Mouse (Mus musculus) CH12.LX (cell line): ENCODE measurements around the gene Actr3. TPM values are rescaled to one million over a fixed set of nuclear protein-coding genes. Genes with fewer than 3 reads are reported as not detected.

Source experiments
- DNase-seq: peaks from one replicate; pipeline ENCODE4 v3.0.0-alpha.2; 2013; ENCODE audit errors: extremely low read depth
- H3K27ac ChIP-seq: 2 replicates; pipeline ENCODE4 v1.5.1; 2012; ENCODE audit warnings: low read depth, mild to moderate bottlenecking, control low read depth, moderate library complexity; ENCODE audit not compliant: insufficient read depth
- H3K27me3 ChIP-seq: replicated peaks from 2 replicates; pipeline ENCODE3; 2012; ENCODE audit warnings: inconsistent platforms
- H3K36me3 ChIP-seq, 2 experiments: replicated peaks in 1 of 2; 2 replicates each; pipeline versions ENCODE3 to v1.6.1; 2012; ENCODE audit warnings: inconsistent platforms in 1 of 2, low read length in 1 of 2, mild to moderate bottlenecking in 1 of 2, mixed read lengths in 1 of 2, moderate library complexity in 1 of 2; ENCODE audit not compliant: control insufficient read depth in 1 of 2, insufficient read depth in 1 of 2
- H3K4me1 ChIP-seq, 2 experiments: 2 replicates each; pipeline ENCODE4 v1.6.1; 2012; ENCODE audit warnings: inconsistent platforms in 1 of 2, moderate library complexity in 1 of 2; ENCODE audit not compliant: insufficient read depth in 2 of 2, control insufficient read depth in 1 of 2
- H3K4me2 ChIP-seq: 2 replicates; pipeline ENCODE4 v1.6.1; 2012; ENCODE audit warnings: low read depth, mild to moderate bottlenecking, control low read depth; ENCODE audit not compliant: poor library complexity, insufficient read depth, severe bottlenecking
- H3K4me3 ChIP-seq, 3 experiments: fragments of 150-350 bp in 1 of 3; sonication (generic) in 1 of 3; replicated peaks in 1 of 3; 2 replicates each; pipeline versions ENCODE3 to v1.5.1; 2011 to 2012; ENCODE audit warnings: low read depth in 2 of 3, low read length in 2 of 3, mild to moderate bottlenecking in 2 of 3, moderate library complexity in 2 of 3, control low read depth in 1 of 3, improper control_type of control experiment in 1 of 3, inconsistent platforms in 1 of 3, mixed read lengths in 1 of 3; ENCODE audit not compliant: poor library complexity in 1 of 3
- H3K79me2 ChIP-seq: replicated peaks from 2 replicates; pipeline ENCODE4 v1.6.1; 2012; ENCODE audit warnings: mild to moderate bottlenecking, moderate library complexity; ENCODE audit not compliant: control insufficient read depth, poor library complexity, insufficient read depth, severe bottlenecking; ENCODE audit errors: extremely low read depth
- H3K9ac ChIP-seq: 2 replicates; pipeline ENCODE4 v1.6.1; 2012; ENCODE audit warnings: low read depth, mild to moderate bottlenecking, control low read depth, moderate library complexity; ENCODE audit not compliant: insufficient read depth
- H3K9me3 ChIP-seq: replicated peaks from 2 replicates; pipeline ENCODE3; 2012; ENCODE audit warnings: low read length, inconsistent platforms, mixed read lengths
- BHLHE40 ChIP-seq: IDR thresholded peaks from 2 replicates; pipeline ENCODE4 v1.6.1; 2011; ENCODE audit warnings: mild to moderate bottlenecking, low read depth, low read length, improper control_type of control experiment
- CHD2 ChIP-seq: IDR thresholded peaks from 2 replicates; pipeline ENCODE4 v1.6.1; 2011; ENCODE audit warnings: low read length, improper control_type of control experiment
- CTCF ChIP-seq, 2 experiments: IDR thresholded peaks in 1 of 2; conservative IDR thresholded peaks in 1 of 2; 2 replicates each; pipeline ENCODE4 v1.5.1; 2011 to 2012; ENCODE audit warnings: low read depth in 2 of 2, low read length in 2 of 2, improper control_type of control experiment in 1 of 2, inconsistent platforms in 1 of 2, mild to moderate bottlenecking in 1 of 2, moderate library complexity in 1 of 2
- E2F4 ChIP-seq: IDR thresholded peaks from 2 replicates; pipeline ENCODE4 v1.6.1; 2011; ENCODE audit warnings: low read depth, low read length, improper control_type of control experiment; ENCODE audit not compliant: insufficient replicate concordance
- ELF1 ChIP-seq: IDR thresholded peaks from 2 replicates; pipeline ENCODE4 v1.6.1; 2014; ENCODE audit warnings: low read depth, mild to moderate bottlenecking, inconsistent platforms, low read length, improper control_type of control experiment
- ETS1 ChIP-seq: conservative IDR thresholded peaks from 2 replicates; pipeline ENCODE4 v1.6.1; 2012; ENCODE audit warnings: low read depth, mild to moderate bottlenecking, inconsistent platforms, low read length, improper control_type of control experiment, moderate library complexity
- GABPA ChIP-seq: IDR thresholded peaks from 2 replicates; pipeline ENCODE4 v1.6.1; 2012; ENCODE audit warnings: low read depth, low read length, improper control_type of control experiment, inconsistent platforms; ENCODE audit not compliant: insufficient replicate concordance
- HCFC1 ChIP-seq: IDR thresholded peaks from 2 replicates; pipeline ENCODE4 v1.6.1; 2012; ENCODE audit warnings: low read depth, mild to moderate bottlenecking, inconsistent platforms, low read length, improper control_type of control experiment
- IRF4 ChIP-seq: IDR thresholded peaks from 2 replicates; pipeline ENCODE4 v1.6.1; 2014; ENCODE audit warnings: low read depth, mild to moderate bottlenecking, inconsistent platforms, low read length, improper control_type of control experiment
- JUN ChIP-seq: IDR thresholded peaks from 2 replicates; pipeline ENCODE4 v1.6.1; 2011; ENCODE audit warnings: low read depth, mild to moderate bottlenecking, low read length, improper control_type of control experiment, moderate library complexity; ENCODE audit not compliant: insufficient read depth
- KAT2A ChIP-seq: IDR thresholded peaks from 2 replicates; pipeline ENCODE4 v1.6.1; 2012; ENCODE audit warnings: low read length, improper control_type of control experiment, inconsistent platforms; ENCODE audit not compliant: insufficient replicate concordance
- MAX ChIP-seq: IDR thresholded peaks from 2 replicates; pipeline ENCODE4 v1.6.1; 2011; ENCODE audit warnings: low read length, improper control_type of control experiment
- MAZ ChIP-seq: IDR thresholded peaks from 2 replicates; pipeline ENCODE4 v1.6.1; 2012; ENCODE audit warnings: low read depth, mild to moderate bottlenecking, inconsistent platforms, low read length, improper control_type of control experiment, moderate library complexity
- MEF2A ChIP-seq: IDR thresholded peaks from 2 replicates; pipeline ENCODE4 v1.6.1; 2014; ENCODE audit warnings: low read depth, mild to moderate bottlenecking, inconsistent platforms, low read length, improper control_type of control experiment, borderline replicate concordance
- MYC ChIP-seq: IDR thresholded peaks from 2 replicates; pipeline ENCODE4 v1.6.1; 2011; ENCODE audit warnings: low read depth, mild to moderate bottlenecking, improper control_type of control experiment, low read length
- NELFE ChIP-seq: IDR thresholded peaks from 2 replicates; pipeline ENCODE4 v1.6.1; 2011; ENCODE audit warnings: low read depth, low read length, improper control_type of control experiment
- NRF1 ChIP-seq: IDR thresholded peaks from 2 replicates; pipeline ENCODE4 v1.6.1; 2014; ENCODE audit warnings: low read depth, mild to moderate bottlenecking, inconsistent platforms, low read length, improper control_type of control experiment, moderate library complexity
- POLR2A ChIP-seq: IDR thresholded peaks from 2 replicates; pipeline ENCODE4 v1.6.1; 2011; ENCODE audit warnings: low read depth, mild to moderate bottlenecking, improper control_type of control experiment, low read length
- POLR2AphosphoS2 ChIP-seq: IDR thresholded peaks from 2 replicates; pipeline ENCODE4 v1.6.1; 2011; ENCODE audit warnings: low read depth, low read length, improper control_type of control experiment
- RCOR1 ChIP-seq: conservative IDR thresholded peaks from 2 replicates; pipeline ENCODE4 v1.6.1; 2012; ENCODE audit warnings: low read depth, mild to moderate bottlenecking, inconsistent platforms, low read length, improper control_type of control experiment
- SIN3A ChIP-seq: IDR thresholded peaks from 2 replicates; pipeline ENCODE4 v1.6.1; 2012; ENCODE audit warnings: low read length, improper control_type of control experiment, inconsistent platforms
- SMC3 ChIP-seq: IDR thresholded peaks from 2 replicates; pipeline ENCODE4 v1.6.1; 2011; ENCODE audit warnings: low read depth, low read length, improper control_type of control experiment
- TBP ChIP-seq: conservative IDR thresholded peaks from 2 replicates; pipeline ENCODE4 v1.6.1; 2011; ENCODE audit warnings: low read depth, low read length, improper control_type of control experiment
- TCF12 ChIP-seq: IDR thresholded peaks from 2 replicates; pipeline ENCODE4 v1.6.1; 2014; ENCODE audit warnings: low read depth, mild to moderate bottlenecking, inconsistent platforms, low read length, improper control_type of control experiment
- UBTF ChIP-seq: IDR thresholded peaks from 2 replicates; pipeline ENCODE4 v1.6.1; 2012; ENCODE audit warnings: low read depth, mild to moderate bottlenecking, inconsistent platforms, low read length, improper control_type of control experiment, moderate library complexity
- ZC3H11A ChIP-seq: IDR thresholded peaks from 2 replicates; pipeline ENCODE4 v1.6.1; 2012; ENCODE audit warnings: low read depth, mild to moderate bottlenecking, inconsistent platforms, low read length, improper control_type of control experiment
- ZKSCAN1 ChIP-seq: IDR thresholded peaks from 2 replicates; pipeline ENCODE4 v1.6.1; 2012; ENCODE audit warnings: low read depth, inconsistent platforms, low read length, improper control_type of control experiment, borderline replicate concordance
- ZMIZ1 ChIP-seq: IDR thresholded peaks from 2 replicates; pipeline ENCODE4 v1.6.1; 2012; ENCODE audit warnings: low read depth, mild to moderate bottlenecking, inconsistent platforms, low read length, improper control_type of control experiment
- ZNF384 ChIP-seq: IDR thresholded peaks from 2 replicates; pipeline ENCODE4 v1.6.1; 2012; ENCODE audit warnings: low read depth, low read length, improper control_type of control experiment, inconsistent platforms
- dilution Hi-C: fragments of 300-500 bp; cut with MboI; formaldehyde crosslinking; loops from 2 replicates; pipeline ENCODE4 v1.14.3; 2020; ENCODE audit warnings: low sequenced_read_pairs; ENCODE audit not compliant: extremely low pct_unique_long_range_greater_than_20kb, extremely low pct_ligation_motif_present
- in situ Hi-C: fragments of 300-500 bp; cut with MboI; formaldehyde crosslinking; loops from 3 replicates; pipeline ENCODE4 v1.14.3; 2019; ENCODE audit warnings: low sequenced_read_pairs, low pct_ligation_motif_present, low pct_unique_long_range_greater_than_20kb, mixed read lengths
- polyA plus RNA-seq: library from polyadenylated mRNA; unstranded; fragments of >175 nt; gene quantifications from 2 replicates; pipeline ENCODE4 v1.2.1, GENCODE M21; 2012; ENCODE audit warnings: low read depth; ENCODE audit not compliant: insufficient read length
- total RNA-seq, 2 experiments: library from RNA; depleted of rRNA; stranded (reverse); fragments of 300-350 nt in 1 of 2; fragments of >200 nt in 1 of 2; gene quantifications; 2 replicates each; pipeline ENCODE4 v1.2.3; 2012 to 2014

Gene Actr3
- total RNA-seq (2012; rRNA removed) (176 and 184 TPM in 2 replicates), total RNA-seq (2014; rRNA removed) (513 and 576 TPM in 2 replicates), polyA plus RNA-seq (374 and 427 TPM in 2 replicates)

GRCm38 (mm10) chr1:125435369-125436135 lies at the start of gene Actr3:
TSS of gene Actr3 (minus strand) at chr1:125435727.
- dilution Hi-C loops (no loop called here), in situ Hi-C loops (loop anchor here (5.0 to 10.0 kb wide), 2 partner anchors 37 to 129 kb away; partner anchors contain the start of gene Slc35f5)
- peaks cover 15 to 46% of the 10 kb centered on the region in 2 experiments for H3K4me1 ChIP-seq

GRCm38 (mm10) chr1:125482459-125483287 lies 47.1 kb upstream of the Actr3 start:
- Histone ChIP-seq H3K4me3 (no peak overlapping the region), H3K27me3 (no peaks in the 10 kb centered on the region), H3K27ac (no peak overlapping the region), H3K4me2 (no peak overlapping the region), H3K9me3 (no peaks in the 10 kb centered on the region), H3K9ac (no peak overlapping the region), H3K4me1 (peaks cover 0 to 3% of the 10 kb centered on the region in 2 experiments; a peak in 1 of 4 replicates), H3K36me3 (no peaks in the 10 kb centered on the region), H3K79me2 (no peaks in the 10 kb centered on the region)
- dilution Hi-C loops (no loop called here), in situ Hi-C loops (no loop called here)
- TF ChIP-seq CTCF (conservative IDR thresholded peaks at IDR 0.05 in 1 of 2, IDR thresholded peaks at IDR 0.05 in 1 of 2; ENCODE audit: low read depth in 2 of 2, low read length in 2 of 2) (no peak), MAZ (no peak), ZMIZ1 (no peak), ETS1 (no peak), GABPA (no peak), POLR2AphosphoS2 (no peak)
- no peak for DNase-seq

More at GRCm38 (mm10) chr1:125435369-125436135, at the start of gene Actr3:
- peak within 1 kb of the TSS; percentile 100 for H3K4me2 ChIP-seq
- H3K79me2 ChIP-seq = peaks cover 42% of the 10 kb centered on the region
- no peaks in the 10 kb centered on the region for H3K36me3 ChIP-seq
- H3K9ac ChIP-seq = peak within 1 kb of the TSS; percentile 97
- H3K9me3 ChIP-seq = no peaks in the 10 kb centered on the region
- peak; percentile 61 for TF ChIP-seq ETS1
- no peak; the same call in 1 of the 2 replicates for TF ChIP-seq GABPA
- peak; percentile 95 for TF ChIP-seq NELFE
- peak; percentile 6; the same call in 1 of the 2 replicates for TF ChIP-seq SMC3
- peak; percentile 81; the same call in 1 of the 2 replicates for TF ChIP-seq RCOR1
- peak; percentile 94 for TF ChIP-seq TBP
- peak; percentile 94 for TF ChIP-seq POLR2AphosphoS2
- TF ChIP-seq E2F4 = no peak
- TF ChIP-seq MAX = peak; percentile 77; the same call in 1 of the 2 replicates
- no peak for TF ChIP-seq ZNF384
- TF ChIP-seq ZC3H11A = no peak
- TF ChIP-seq HCFC1 = peak; percentile 87
- peak; percentile 97 for TF ChIP-seq NRF1
- peak; percentile 67; the same call in 1 of the 2 replicates for TF ChIP-seq KAT2A
- peak; percentile 62; the same call in 1 of the 2 replicates for TF ChIP-seq ZMIZ1
- peak; percentile 90 for TF ChIP-seq SIN3A
- peak; percentile 84 for TF ChIP-seq BHLHE40
- TF ChIP-seq CHD2 = peak; percentile 30; the same call in 1 of the 2 replicates
- TF ChIP-seq JUN = no peak
- TF ChIP-seq UBTF = peak; percentile 66; the same call in 1 of the 2 replicates
- TF ChIP-seq ELF1 = peak; percentile 99
- TF ChIP-seq MEF2A = peak; percentile 89
- no peak for TF ChIP-seq ZKSCAN1
- TF ChIP-seq MAZ = peak; percentile 89; the same call in 1 of the 2 replicates
- TF ChIP-seq MYC = peak; percentile 68; the same call in 1 of the 2 replicates
- TF ChIP-seq POLR2A = peak; percentile 78
- TF ChIP-seq IRF4 = peak; percentile 85
- peak; percentile 95 for TF ChIP-seq TCF12
- H3K4me3 ChIP-seq = peak within 1 kb of the TSS; percentile 72 to 99 (median 79)
- DNase-seq = peak; percentile 98
- peak within 1 kb of the TSS; percentile 95 for H3K27ac ChIP-seq
- no peaks in the 10 kb centered on the region for H3K27me3 ChIP-seq
